Mouse (Mus musculus) layer of hippocampus, postnatal 14 days (tissue): ENCODE data around the gene Zfp651. TPM values are rescaled to one million over a fixed set of nuclear protein-coding genes. Genes with fewer than 3 reads are reported as not detected.
A peak's percentile ranks its signal among the peaks of the same experiment; 100 is the strongest.

ENCODE experiments used
- DNase-seq, 2 experiments: peaks; one replicate each; pipeline ENCODE4 v3.0.0; 2021 to 2022; ENCODE audit warnings: low spot score in 2 of 2, mixed read lengths in 1 of 2
- total RNA-seq, 2 experiments: library from RNA; stranded (reverse); gene quantifications; 2 replicates each; pipeline ENCODE4 v1.2.3; 2021

Zfp651 gene
- total RNA-seq, 2 experiments from 2014 or later, result 105 to 107 TPM

DNA sequence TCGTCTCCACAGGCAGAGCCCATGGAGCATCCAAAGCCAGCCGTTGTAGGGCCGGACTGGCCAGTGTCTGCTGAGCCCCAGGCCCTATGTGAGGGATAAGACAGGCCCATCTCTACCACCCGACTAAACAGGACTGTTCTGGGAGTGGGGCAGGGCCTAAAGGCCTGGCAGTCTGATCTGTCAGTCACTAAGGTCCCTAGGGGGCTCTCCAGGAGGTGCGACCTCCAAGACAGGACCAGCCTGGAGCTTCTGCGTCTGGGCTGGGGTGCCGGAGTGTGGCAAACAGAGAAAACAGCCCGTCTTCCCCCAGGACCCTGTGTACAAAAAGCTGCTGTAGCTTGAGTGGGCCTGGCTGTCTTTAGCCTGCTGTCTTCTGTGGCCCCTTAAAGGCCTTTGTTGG, 2.7 kb downstream of the Zfp651 start:
- DNase-seq, result no peak

DNA sequence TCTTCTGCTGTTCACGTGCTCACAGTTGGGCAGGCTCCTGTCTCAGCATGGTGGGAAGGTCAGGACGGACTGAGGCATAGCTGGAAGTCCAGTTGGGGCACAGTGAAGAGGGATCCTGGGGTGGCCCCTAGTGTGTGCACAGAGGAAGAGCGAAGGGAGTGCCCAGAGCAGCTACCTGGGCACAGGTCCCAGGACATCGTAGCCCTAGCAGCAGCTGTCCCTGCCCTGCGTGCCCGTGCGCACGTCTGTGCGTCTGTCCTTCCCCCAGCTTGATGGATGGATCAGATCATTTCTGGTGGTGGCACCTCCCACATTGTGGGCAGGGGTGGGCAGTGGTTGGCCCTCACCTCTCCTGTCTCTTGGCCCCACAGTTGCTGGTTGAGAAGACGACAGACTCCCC, 3.1 kb downstream of the Zfp651 start:
- no peak for DNase-seq

DNA sequence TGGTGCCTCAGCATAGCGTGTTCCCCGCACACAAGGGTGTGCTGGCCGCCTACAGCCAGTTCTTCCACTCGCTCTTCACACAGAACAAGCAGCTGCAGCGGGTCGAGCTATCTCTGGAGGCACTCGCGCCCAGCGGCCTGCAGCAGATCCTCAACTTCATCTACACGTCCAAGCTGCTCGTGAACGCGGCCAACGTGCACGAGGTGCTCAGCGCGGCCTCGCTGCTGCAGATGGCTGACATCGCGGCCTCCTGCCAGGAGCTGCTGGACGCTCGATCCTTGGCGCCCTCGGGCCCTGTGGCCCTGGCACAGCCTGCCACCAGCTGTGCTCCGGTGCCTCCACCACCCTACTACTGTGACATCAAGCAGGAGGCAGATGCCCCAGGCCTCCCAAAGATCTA, 3.6 kb downstream of the Zfp651 start:
- no peak for DNase-seq

DNA sequence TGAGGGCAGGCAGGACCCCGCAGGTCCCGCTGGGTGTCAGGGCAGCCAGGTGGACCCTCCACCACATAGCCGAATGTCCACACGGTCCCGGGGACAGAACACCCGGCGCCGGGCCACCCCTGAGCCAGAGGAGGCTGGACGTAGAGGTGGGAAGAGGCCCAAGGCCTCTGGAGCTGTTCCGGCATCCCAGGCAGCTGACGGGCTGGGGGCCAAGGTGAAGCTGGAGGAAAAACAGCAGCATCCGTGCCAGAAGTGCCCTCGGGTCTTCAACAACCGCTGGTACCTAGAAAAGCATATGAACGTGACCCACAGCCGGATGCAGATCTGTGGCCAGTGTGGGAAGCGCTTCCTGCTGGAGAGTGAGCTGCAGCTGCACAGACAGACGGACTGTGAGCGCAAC, 4.6 kb downstream of the Zfp651 start:
- peak in 1 of 2 experiments; percentile 54 for DNase-seq

DNA sequence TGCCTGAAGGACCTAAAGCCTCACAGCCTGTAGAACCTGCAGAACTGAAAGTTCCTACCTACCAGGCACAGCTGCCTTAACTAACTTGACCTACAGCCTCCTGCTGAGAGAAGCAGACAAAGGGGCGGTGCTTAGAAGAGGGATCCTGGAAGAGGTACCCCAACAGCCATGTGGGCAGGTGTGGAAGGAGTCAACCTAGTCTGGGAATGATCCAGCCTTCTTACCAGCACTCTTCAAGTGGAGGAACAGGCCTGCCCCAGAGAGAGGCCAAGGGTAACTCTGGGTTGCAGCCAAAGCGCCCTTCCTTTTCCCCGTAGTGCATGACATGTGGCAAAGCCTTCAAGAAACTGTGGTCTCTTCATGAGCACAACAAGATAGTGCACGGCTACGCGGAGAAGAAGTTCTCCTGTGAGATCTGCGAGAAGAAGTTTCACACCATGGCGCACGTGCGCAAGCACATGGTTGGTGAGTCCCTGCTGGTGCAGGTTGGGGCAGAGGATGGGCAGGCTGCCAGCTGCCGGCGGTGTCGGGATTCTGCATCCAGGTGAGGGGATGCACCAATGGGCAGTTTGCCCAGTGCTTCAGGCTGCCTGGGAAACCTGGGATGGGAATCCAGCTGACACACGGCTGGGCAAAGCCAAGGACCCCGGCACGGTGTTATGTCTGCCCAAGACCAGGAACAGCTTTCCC, 6.2 kb downstream of the Zfp651 start:
- no peak for DNase-seq

DNA sequence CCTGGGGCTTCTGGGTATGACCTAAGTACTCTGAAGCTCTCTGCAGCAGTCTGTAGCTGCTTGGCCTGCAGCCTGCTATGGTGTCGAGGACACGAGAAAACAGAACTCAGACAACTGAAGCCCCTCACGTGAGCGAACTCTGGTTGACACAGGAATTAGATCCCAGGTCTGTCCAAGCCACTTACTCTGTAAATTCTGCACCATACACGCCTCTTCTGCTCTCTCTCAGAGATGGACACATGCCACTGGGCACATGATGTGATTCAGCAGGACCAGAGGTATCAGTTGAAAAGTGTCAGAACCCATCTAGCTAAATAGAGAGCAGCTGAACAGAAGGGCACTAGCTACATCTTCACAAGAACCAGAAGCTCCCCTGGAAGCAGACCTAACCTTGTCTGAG, 13.3 kb downstream of the Zfp651 start:
- DNase-seq, result no peak

DNA sequence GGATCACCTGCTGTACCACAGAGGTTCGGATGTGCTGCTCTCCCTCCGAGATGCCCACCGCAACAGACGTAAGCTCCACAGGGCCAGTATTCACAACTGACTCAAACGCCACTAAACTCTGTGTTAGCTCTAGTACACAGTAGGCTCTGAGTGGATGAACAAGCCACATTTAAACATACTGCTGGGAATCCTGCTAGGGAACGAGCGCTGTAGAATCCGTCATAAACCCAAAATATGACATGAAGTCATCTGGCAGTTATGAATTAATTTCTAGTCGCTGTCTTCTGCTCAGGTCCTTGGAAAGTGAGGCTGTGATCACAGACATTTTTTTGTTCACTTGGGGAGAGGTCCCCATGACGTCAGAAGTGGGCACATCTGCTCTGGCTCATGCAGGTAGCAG, 16.8 kb downstream of the Zfp651 start:
- no peak for DNase-seq

DNA sequence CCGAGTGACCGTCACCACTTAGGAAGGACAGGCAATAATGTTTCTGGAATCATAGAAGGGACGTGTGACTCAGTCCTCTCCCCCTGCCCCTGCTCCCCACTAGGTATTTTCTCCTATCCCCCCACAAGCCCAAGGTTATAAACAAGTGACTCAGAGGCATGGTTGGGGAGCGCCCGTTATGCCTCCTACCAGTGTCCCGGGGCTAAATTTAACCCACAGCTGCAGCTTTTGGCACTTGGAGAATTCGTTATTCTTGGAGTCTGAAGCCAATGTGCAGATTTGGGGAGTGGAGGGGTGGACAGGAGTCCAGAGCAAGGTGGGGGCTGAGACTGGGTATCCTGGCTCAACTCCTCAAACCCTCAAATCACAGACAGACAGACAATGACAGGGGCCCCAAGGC, 17.4 kb downstream of the Zfp651 start:
- no peak for DNase-seq

DNA sequence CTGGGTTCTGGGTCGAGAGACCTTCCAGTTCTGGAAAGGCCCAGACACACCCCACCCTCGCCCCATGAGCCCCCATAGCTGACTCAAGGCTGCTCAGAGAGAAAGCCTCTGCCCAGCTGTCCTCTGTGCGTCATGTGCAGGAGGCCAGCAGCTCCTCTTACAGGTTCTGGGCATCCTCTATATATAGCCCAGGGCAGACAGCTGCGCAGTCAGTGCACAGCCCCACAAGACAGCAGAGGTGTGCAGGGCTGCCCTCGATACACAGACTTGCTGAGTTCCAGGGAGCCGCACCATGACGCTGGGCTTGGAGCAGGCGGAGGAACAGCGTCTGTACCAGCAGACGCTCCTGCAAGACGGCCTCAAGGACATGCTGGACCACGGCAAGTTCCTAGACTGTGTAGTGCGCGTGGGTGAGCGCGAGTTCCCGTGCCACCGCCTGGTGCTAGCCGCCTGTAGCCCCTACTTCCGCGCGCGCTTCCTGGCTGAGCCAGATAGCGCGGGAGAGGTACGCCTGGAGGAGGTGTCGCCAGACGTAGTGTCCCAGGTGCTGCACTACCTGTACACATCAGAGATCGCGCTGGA, 18.4 kb downstream of the Zfp651 start, which contains the start of gene Klhl40:
Gene Klhl40 (plus strand): TSS at position 124 of the 582 bp plus-strand sequence.
- no peak for DNase-seq

DNA sequence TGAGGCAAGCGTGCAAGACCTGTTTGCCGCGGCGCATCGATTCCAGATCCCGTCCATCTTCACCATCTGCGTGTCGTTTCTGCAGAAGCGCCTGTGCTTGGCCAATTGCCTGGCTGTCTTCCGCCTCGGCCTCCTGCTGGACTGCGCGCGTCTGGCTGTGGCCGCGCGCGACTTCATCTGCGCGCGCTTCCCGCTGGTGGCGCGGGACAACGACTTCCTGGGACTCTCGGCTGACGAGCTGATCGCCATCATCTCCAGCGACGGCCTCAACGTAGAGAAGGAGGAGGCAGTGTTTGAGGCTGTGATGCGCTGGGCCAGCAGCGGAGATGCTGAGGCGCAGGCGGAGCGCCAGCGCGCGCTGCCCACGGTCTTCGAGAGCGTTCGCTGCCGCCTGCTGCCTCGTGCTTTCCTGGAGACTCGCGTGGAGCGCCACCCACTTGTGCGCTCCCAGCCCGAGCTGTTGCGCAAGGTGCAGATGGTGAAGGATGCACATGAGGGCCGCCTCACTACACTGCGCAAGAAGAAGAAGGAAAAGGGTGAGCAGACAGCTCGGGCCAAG, 19.0 kb downstream of the Zfp651 start:
- peak; percentile 59 to 73 for DNase-seq

DNA sequence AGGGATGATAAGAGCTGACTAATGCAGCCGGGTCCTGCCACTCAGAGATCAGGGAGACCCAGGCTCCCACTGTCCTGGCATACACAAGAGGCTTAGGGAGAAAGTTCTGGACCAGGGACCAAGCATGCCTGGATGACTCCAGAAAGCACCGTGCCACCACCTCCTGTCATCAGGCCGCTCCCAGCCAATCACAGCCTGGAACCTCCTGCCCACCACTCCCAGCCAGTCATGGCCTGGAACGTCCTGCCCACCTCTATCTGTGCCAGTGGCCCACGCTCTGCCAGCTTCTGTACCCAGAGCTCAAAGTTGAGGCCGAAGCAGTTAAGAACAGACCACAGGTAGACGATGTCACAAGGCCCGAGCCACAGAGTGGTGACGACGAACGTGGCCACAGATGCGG, 25.7 kb downstream of the Zfp651 start:
- no peak for DNase-seq

DNA sequence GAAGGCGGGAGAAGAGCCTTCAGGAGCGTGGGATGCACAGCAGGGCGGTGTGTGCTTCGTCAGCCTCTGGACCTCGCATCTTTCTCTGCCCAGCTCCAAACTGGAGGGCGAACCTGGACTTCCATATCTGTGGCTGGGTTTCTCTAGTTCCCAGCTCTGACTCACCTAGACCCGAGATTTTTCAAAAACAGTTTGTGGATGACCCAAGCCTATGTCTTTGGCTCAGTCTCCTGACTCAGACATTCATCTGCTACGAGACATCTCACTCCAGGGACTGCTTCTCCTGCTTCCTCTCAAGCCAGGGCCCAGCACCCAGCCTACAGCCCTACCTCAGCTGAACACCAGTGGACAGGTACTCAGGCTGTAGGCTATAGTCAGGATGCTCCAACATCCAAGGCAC, 26.1 kb downstream of the Zfp651 start:
- no peak for DNase-seq

DNA sequence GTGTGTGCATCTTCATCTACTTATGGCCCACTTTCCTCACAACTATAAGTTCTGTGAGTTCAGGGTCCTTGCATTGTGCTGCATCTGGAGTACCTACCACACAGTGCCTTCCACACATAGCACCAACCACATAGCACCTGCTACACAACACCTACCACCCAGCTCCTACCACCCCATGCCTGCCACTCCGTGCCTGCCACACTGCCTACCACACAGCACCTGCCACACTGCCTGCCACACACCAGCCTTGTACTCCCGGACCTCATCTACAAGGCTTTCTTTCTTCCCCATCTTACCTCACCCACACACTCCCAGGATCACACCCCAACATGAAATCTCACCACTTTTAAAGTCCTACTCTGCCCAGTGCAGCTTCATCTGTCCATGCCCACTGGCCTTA, 27.2 kb downstream of the Zfp651 start:
- DNase-seq, result no peak

DNA sequence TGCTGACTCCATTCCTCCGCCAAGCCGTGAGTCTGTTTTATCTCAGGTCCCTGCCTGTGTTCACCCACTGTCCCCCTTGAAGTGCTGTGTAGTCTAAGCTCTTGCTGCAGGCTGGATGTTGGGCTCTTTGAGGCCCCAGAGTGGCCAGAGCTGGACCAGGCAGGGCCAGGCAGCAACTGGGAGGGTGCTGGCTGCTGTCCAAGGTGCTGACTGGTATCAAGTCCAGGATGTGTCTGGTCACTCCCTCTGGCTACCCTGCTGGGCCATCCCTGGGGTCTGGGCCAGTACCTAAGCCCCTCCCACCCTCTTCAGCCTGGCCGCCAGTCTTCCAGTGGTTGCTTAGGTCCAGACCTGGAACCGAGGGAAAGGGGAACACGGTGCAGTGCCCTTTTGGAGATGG, 32.1 kb downstream of the Zfp651 start:
- no peak for DNase-seq

DNA sequence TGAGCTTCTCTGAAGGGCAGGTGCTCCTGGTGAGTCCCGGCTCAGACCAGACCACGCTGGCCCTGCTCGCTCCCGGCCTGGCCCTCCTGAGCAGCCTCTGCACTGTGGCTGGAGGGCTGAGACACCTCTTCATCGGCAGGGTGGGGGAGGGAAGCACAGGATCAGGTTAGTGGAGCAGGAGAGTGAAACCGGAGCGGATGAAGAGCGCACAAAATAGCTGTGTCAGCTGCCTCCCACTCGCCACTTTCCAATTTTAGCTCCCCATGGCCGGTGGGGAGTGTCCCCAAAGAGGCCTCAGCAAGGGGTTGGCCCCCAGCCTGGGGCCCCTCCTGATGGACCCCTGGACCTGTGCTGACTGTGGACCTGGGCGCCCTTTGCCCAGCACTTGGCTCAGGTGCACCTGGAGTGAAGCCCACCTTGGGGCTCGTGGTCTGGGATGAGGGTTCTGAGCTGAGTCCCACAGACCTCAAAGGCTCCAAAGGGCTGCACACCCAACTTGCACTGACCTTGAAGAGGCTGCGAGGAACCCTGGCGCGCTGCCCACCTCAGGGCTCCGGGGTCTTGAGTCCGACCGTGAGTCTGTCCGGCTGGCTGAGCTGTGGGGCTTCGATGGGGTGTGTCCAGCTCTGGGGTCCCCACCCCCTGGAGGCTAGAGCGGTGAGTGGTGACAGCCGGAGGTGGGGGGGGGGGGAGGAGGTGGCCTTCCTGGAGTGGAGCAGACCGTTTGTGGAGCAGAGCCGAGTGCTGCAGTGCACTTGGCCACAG, 32.8 kb downstream of the Zfp651 start, which contains the start of gene Hhatl:
Gene Hhatl (minus strand): TSS at position 751 of the 765 bp plus-strand sequence.
- no peak for DNase-seq

DNA sequence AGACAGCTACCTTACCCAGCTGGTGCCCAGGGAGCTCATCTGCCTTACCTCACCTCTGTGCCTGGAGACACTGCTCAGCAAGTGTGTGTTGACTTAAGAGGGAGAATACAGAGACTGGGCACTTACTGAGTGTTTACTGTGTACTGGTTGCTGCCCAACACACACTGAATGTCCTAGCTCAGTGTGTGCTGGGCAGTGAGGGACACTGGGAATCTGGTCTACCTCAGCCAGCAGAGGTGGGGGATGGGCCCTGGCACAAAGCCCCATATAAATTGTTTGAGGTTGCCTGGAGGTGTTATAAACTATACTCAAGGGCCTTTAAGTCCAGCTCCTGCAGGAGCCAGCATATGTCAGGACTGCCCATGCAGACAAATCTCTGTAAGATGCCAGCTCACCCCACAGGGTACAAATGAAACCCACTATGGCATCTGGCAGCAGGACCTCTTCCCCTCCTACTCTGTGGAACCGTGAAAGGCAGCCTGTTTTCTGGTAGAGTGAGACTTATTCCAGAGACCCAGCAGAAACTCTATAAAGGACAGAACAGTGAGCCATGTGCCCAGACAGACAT, 35.9 kb downstream of the Zfp651 start:
- no peak for DNase-seq

DNA sequence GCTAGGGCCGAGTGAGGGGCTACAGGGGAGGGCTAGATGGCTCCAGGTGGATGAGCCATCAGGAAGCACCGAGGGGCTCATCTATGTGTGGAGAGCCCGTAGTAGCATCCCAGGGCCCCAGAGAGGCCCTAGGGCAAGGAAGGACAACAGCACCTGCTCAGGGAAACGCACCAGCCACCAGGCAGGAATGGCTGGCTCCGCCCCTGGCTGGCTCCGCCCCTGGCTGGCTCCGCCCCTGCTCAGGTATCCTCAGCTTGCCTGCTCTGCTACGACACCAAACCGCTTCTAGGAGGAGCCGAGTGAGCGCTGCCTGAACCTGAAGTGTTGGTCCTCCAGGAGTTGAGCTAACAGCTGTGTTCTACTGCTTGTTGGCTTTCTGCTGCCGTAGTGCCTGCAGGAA, 38.6 kb downstream of the Zfp651 start:
- no peak for DNase-seq

DNA sequence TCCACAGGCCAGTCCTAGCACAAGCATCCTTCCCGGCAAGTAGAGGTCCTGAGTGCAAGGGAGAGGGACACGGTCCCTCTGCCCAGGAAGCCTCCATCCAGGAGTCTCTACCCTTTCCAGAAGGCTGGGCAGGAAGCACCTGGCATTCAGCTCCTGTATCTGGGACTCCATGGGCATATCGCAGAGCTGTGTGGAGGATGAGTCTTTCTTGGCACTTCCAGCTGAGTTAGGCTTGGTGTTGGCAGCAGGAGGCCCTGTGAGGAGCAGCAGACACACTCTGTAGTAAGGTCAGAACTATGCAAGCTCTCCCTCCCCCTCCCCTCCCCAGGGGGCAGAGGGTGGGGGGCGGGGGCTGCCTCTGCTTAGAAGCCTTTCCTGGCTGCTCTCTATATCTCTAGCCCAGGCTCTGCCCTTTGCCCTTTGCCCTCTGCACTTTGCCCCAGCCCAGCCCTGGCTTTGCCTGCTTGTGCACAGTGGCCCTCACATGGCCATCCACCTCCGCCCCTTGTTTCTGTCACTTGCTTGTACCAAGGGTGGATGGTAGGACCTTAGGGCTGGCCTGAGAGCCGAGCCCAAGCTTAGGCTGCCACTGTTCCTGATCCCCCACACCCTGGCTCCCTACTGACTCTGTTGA, 39.9 kb downstream of the Zfp651 start:
- DNase-seq, result no peak

DNA sequence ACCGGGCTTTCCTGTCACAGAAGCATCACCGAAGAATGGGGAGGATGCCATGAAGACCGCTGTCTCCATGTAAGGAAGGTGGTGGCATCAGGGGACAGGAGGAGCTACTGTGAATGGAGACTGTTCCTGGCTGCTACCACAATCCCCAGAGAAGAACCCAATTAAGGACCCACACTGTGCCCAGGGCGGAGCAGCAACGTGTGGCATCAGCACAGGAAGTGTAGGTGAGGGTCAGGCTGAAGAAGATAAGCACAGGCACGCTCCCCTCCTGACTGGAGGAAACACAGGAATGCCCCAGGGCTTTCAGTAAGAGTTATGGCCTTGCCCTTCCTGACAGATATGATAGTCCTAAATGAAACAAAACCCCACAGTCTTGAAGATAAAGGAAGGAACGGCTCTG, 43.6 kb downstream of the Zfp651 start:
- DNase-seq, result no peak

DNA sequence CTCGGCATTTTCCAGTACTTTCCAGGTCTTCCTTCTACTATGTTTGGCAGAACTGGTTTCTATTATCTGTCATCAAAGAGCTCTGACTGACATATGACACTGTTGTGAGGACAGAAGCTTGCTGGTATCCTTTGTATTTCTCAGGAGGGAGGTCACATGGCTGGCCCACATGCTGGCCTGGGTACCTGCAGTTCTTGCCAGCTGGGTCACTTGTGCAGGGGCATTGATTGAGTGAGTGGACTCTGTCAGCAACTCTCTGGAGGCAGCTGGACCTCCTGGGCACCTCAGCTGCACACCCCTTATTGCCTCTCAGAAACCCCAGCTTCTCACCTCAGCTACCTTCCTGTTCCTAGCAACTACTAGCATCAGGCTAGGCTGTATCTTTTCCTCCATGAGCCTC, 48.4 kb downstream of the Zfp651 start:
- DNase-seq, result peak in 1 of 2 experiments; percentile 30

DNA sequence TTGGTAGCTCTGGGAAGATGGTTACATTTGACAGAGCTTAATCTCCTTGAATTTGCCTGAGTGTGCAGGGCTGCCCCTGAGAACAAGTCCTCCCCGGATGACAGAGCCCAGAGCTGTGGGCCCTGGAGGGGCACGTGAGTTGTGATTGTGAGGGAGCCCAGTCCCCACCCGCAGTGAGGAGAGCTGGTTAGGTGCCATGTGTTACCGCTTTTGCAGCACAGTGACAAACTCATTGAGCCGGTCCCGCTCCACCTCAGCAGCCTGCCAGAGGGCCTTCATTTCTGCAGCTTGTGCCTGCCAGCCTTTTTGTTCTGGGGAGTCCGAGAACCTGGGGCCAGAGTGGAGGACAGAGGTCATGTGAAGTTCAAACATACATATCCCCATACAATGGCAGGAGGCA, 48.8 kb downstream of the Zfp651 start:
- DNase-seq, result peak; percentile 49 to 53
